Mouse (Mus musculus) embryo, embryonic 9.5 days (tissue): ENCODE results near the gene Bsg.
A peak's percentile ranks its signal among the peaks of the same experiment; 100 is the strongest.
"Not testable (repeated sequence)": the region's sequence is repeated elsewhere in the genome, so short reads cannot be mapped to it uniquely, and the experiment has no call there.

ENCODE experiments used
- DNase-seq: peaks from one replicate; pipeline ENCODE4 v3.0.0-alpha.2; 2017; ENCODE audit errors: extremely low spot score

The Bsg gene

GRCm38 (mm10) chr10:79682551-79682915 is 21.8 kb upstream of the Bsg start:
- DNase-seq = peak; percentile 56

DNA sequence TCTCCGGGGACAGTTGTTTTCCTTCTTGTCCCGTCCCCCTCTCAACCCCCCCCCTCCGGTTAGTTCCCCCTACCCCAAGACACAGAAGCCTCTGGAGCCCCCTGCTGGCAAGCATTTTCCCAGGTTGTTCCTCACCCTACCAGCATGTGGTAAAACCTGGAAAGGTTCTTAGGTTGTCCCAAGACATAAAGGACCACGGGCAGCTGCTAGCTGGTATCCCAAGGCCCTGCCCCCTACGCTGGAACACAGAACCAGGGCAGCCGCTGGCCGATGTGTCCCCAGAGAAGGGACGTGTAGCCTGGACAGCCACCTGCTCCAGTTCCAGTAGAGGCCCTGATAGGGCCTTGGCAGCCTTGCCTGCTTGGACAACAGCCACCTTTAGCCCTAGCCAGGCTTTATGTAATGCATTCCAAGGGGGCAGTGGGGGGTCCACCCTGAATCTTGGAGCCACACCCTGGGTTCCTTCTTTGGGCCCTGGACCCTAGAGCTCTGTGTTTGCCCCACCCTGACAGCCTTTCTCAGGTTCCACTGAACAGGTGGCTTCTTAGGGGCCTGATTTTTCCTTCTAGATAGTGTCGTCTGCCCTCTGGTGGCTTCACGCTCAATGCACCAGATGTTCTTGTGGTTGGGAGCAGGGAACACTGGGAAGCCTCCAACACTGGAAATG is 21.2 kb upstream of the Bsg start:
- DNase-seq = peak; percentile 64

DNA sequence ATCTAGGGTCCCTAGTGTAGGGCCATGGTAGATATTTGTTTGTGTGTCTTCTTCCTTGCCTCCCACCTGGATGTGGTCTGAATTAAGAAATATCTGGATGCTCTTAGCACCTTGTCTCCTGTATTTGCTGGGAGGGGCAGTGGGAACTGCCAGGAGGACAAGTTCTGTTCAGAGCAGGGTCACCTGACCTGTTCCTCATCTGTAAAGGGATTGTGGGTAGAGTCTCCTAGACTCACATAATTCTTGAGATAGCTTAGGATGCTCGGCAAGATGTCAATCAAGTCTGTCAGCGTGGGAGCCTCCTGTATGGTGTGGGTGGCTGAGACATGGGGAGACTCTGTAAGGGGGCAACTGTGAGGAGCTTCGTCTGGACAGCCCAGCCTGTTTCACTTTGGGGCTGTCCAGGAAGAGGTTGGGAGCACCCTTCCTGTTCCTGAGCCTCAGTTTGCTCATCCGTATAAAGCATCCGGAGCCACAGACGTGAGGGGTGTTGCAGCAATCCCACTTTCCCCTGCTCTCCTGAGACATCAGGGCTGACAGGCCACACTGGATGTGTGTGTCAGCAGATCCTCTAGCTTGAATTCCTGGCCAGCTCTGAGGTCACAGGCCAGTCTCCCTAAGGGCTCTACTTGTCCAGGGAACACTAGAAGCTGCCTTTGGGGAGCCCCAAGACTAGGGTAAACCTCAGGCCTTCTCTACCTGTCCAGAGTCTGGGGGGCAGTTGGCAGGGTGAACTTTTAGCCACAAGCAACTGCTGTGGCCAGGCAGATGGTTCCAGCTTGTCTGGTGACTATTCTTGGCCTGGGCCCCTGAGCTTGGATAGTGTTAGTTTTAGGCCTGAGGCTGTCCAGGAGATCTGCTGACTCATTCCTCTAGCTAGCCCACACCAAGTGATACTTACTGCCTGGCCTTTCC is 20.3 kb upstream of the Bsg start:
- no peak for DNase-seq

- DNase-seq = no peak
Measured at GRCm38 (mm10) chr10:79684770-79685600, 19.3 kb upstream of the Bsg start.

- DNase-seq = no peak
Measured at GRCm38 (mm10) chr10:79686219-79686618, 18.1 kb upstream of the Bsg start.

GRCm38 (mm10) chr10:79686691-79687090 is 17.6 kb upstream of the Bsg start:
- no peak for DNase-seq

GRCm38 (mm10) chr10:79687513-79687912 is 16.8 kb upstream of the Bsg start:
- no peak for DNase-seq

DNA sequence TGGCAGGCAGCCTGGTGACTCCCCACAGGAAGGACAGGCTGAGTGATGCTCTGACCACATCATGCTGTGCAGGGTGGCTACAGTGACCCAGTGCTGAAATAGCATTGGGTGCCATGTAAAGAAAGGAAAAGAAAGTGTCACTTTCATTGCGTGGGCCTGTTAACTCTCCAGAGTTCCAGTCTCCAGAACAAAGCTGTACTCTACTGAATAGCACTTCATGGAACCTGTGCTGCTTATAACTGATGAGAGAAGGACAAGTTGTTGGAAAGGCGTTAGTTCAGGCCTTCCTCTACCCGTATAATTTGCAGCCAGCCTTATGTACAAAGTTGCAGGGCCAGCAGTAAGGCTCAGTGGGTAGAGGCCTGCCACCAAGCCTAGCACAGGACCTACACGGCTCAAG is 15.6 kb upstream of the Bsg start, which contains the start of gene Gzmm:
Gzmm (plus strand) TSS at position 301 of the 400 bp plus-strand sequence.
- no peak for DNase-seq

DNA sequence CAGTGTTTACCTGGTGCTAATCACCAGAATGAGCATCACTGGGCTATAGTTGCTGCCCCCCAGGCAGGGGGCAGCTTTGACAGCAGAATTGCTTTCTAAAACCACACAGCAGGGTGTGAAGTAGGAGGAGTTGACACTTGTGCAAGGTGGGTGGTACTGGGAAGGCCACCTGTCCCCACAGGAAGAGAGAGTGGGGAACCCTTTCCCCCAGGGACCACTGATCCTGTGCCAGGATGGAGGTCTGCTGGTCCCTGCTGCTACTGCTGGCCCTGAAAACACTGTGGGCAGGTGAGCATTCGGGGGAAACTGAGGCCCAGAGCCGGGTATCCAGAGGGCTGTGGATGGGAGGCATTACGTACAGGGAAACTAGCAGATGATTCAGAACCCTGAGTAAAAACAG is 15.1 kb upstream of the Bsg start:
- DNase-seq = no peak

- DNase-seq = no peak
Measured at GRCm38 (mm10) chr10:79691986-79692548, 12.2 kb upstream of the Bsg start.

GRCm38 (mm10) chr10:79693580-79694378 is 10.5 kb upstream of the Bsg start:
- DNase-seq = no peak

- DNase-seq = no peak
Measured at GRCm38 (mm10) chr10:79694379-79694655, 10.0 kb upstream of the Bsg start.

- DNase-seq = no peak
Measured at GRCm38 (mm10) chr10:79695231-79696128, 8.8 kb upstream of the Bsg start.

- no peak for DNase-seq
Measured at GRCm38 (mm10) chr10:79696129-79696651, 8.1 kb upstream of the Bsg start.

DNA sequence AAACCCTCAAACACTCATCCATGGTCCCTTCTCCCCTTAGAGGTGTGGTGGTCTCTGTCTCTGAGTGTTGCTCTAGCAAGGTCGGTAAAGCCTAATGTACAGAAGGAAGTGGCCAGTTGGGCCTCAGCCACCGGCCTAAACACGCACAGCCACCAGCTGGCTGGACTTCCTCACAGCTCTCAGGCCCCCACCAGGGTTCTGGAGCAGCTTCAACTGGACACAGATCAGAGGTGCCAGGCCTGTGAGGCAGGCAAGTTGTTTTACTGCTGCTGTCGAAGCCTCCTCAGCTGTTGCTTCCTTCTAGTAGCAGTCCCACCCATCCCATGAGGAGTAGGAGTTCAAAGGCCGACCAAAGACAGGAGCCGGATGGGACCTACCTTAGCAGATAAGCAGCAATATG is 6.4 kb upstream of the Bsg start:
- no peak for DNase-seq

DNA sequence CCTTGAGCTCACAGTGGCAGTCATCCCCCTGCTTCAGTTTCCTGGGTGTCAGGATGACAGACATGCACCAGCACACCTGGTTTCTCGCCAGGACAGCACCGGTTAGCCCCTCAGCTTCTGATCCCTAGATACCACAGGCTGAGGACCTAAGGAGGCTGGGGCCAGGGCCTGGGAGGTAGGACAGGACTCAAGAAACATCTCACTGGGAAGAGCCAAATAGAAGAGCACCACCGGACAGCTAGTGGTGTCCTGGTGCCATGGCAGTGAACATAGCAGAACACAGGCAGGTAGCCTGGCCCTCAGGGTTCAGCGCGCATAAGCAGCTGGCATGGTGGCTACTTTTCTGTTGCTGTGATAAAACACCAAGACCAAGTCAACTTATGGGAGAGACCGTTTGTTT is 5.8 kb upstream of the Bsg start:
- DNase-seq = no peak

DNA sequence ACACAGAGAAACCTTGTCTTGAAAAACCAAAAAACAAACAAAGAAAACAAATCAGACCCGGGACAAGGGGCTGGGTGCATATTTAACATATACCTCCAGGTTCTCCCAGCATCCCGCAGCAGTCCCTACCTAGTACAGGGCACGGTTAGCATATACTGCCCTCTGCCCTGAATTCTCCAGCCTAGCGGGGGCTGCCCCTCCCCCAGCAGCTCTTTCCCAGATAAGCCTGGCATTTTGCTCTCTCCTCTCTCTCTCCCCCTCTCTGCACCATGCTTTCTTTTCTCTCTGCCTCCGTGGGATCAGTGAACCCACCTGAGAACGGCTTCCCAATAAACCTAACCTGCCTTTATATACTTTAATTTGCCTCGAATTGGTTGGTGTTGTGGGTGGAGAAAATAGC is 3.6 kb upstream of the Bsg start:
- DNase-seq = no peak

DNA sequence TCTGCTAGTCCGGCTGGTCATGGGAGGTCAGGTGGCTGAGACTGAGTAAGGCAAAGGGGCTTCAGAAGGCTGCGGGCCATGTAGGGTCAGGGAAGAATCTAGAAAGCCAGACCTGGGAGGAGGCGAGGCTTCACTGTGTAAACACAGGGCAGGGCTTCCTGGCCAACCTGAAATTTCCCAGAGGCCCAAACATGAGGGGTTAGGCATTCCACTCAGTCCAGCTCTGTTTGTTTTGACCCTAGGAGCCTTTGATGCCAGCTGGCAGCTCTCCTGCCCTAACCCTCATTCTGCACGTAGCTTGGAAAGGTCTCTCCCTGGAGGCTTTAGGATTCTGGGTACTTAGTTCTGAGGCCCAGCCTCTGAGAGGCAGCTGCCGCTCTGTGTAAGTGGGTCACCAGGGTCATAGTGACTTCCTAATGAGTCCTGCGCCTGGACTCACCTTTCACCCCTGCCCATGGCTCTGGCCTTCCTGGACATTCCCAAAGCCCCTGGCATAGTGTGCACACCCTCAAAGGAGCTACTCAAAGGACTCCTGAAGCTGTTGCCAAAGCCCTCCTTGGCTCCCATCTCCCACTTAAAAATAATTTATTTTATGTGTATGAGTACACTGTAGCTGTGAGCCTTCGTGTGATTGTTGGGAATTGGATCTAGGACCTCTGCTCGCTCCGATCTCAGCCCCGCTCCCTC is 2.7 kb upstream of the Bsg start:
- no peak for DNase-seq

DNA sequence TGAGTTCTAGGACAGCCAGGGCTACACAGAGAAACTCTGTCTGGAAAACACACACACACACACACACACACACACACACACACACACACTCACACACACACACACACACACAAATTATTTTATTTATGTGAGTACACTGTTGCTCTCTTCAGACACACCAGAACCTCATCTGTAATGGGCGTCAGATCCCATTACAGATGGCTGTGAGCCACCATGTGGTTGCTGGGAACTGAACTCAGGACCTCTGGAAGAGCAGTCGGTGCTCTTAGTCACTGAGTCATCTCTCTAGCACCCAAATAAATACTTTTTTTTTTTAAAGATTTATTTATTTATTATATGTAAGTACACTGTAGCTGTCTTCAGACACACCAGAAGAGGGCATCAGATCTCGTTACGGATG is 1.3 kb upstream of the Bsg start:
- DNase-seq = not testable (repeated sequence)
